Mouse (Mus musculus): ENCODE results near the gene Pde8b.

Gene Pde8b

DNA sequence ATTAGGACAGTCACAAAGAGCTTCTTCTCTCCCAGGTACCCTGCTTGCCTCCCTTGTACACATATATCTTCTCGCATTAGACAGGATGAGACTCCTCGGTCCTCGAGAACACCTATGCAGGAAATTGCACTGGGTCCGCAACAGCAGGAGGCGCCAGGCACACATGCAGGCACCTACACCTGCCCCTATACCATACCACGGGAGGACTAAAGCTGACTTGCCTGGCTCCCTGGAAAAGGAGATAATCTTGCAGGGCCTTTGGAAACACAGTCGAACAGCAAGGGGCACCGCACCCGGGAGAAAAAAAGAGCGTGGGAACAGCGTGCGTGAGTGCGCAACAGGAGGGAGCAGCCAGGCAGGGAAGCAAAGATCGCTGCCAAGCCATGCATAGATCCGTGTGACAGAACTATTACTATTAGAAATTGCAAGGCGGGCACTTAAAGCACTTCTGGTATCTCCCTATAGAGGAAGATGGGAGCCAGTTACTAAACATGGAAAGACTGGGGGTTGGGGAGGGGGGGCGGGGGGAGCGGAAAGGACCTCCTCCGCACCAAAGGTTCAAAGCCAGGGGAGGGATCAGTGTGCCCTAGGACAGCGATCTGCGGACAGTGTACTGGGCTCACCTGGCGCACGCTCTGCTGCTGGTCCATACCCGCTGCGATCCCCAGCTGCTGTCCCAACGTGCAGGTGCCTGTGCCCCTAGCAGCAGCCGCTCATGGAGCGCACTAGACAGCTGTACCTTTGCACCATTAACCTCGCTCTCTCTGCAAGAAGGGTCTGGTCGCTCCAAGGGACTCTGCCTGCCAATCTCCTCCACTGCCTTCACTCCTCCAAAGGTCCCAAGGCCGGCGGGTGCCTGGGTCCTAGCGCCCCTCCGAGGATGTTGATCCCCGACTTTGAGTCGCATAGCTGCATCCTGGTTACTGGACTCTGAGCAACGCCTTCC is at the start of gene Pde8b:
Gene Pde8b (minus strand): TSS at position 826 of the 946 bp plus-strand sequence.
- peak; percentile 27 for DNase-seq

DNA sequence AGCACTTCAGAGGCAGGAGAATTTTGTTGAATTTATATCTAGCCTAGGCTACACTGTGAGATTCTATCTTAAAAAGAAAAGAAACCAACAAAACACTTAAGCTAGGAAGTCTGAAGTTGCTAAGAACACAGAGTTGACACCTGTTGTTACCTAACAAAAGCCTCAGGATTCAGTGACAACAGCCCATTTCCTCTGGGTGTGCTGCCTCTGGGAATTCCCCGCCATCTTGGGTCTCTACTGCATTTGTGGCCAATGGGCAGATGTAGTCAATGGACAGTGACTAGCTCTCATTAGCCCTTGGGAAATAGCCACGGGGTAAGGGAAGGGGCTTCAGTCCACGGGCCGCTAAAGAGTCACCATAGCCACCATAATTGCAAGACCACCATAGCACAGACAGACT is 41.8 kb upstream of the Pde8b start:
- DNase-seq: no peak

DNA sequence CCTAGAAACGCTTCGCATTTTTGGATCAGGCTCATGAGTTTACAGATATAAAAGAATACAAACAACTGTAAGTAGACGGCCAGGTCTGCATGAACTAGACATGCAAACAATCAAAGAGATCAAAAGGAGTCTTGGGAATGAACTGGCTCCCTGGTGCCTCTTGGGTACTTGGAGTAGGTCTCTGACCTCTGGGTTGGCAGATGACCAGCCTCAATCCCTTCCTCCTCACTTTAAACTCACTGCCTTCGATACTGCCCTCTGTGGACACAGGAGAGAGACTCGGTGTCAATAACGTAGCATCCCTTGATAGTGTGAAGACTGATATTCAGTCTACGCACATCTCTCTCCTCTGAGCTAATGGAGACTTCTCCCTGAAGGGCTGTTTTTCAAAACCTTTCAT is 37.9 kb upstream of the Pde8b start:
- DNase-seq: no peak

DNA sequence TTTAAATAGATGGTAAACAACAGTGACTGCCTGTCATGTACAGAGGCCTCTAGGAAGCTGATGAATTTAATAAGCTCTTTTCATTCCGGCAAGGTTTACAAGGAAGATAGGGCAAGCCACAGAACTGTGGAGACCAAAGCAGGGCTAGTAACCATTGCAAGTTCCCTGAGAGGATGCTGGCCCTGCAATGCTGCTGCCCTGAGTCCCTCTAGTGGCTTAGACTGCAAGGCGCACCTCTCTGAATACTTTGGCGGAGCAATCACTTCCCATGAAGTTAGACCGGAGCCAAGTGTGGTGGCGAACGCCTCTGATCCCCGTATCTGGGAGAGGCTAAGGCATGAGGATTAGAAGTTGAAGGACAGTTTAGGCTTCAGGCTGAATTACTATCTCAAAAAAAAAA is 36.9 kb upstream of the Pde8b start:
- DNase-seq: peak; percentile 71

DNA sequence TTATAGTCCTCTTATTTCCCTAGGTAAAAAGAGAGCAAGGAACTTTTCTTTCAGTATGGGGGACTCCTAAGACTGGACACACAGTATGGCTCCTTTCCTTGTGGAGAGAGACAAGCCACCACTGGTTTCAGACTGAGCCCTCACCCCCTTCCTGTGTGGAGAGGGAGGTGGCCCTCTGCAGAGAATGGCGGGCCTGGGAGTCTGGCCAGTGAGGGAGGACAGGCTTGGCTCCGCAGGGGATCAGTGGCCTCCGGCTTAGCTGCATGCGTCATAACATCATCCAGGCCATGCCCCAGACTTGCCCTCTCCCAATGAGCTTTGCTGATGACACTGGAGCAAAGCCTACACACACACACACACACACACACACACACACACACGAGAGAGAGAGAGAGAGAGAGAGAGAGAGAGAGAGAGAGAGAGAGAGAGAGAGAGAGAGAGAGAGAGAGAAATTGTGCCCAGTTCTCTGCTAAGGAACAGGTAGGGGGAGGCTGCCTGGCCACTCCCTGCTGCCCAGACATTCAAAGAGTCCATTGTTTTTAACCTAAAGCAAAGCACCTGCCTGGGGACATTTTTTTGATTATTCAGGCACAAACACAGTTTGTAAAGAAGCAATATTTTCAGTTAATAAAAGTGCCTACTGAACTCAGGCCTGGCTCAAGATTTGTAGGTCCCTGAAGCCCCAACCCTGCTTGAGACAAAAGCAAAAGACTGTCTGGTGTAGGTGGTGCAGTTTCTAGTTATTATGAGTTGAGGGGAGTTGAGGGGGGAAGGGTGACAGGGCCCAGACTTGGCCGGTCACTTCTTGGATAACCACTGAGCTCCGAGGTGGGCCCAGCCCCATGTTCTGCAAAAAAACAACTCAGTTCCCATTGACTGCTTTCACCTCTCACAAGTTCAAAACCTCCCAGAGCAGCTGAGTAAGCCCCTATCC is 31.9 kb upstream of the Pde8b start:
- no peak for DNase-seq

DNA sequence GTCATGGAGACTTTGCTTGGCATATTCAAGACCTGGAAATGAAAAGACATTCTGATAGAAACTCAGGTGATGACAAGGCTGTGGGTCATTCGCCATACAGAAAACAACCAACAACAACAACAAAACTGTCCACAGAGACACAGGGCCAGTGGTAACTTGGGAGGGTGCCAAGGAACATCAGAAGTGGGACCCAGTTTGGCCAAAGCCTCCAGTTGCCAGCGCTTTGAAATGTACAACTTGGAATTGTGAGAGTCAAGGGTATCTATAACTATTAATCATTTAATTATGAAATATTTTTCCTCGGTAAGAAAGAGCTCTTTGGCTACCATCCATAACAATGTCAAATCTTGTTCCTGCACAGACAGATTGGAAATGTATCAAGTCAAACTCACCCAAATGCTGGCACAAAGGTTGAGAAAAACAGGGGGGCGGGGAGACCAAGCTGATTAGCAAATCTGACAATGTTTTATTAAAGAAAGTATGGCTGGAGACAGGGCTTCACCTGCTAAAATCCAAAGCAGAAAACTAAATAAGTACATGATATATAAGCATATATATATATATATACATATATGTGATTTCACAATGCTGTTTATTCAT is 28.4 kb upstream of the Pde8b start:
- no peak for DNase-seq

DNA sequence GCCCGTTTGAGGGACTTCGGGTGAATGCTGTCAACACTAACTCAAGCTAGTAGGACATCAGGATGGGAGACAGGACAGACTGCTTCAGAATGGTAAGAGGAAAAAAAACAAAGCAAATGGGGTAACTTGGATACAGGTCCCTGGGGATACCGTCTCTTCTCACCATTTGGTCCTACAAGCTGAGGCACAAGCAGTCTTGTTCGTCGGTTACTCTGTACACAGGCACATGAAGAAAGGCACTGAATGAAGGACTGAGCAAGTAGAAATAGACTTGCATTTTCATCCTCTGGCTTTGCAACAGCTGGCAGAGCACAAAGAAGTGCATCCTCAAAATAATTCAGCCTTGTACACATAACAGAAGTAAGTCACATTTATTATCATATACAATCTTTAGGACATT is 14.6 kb upstream of the Pde8b start:
- no peak for DNase-seq

DNA sequence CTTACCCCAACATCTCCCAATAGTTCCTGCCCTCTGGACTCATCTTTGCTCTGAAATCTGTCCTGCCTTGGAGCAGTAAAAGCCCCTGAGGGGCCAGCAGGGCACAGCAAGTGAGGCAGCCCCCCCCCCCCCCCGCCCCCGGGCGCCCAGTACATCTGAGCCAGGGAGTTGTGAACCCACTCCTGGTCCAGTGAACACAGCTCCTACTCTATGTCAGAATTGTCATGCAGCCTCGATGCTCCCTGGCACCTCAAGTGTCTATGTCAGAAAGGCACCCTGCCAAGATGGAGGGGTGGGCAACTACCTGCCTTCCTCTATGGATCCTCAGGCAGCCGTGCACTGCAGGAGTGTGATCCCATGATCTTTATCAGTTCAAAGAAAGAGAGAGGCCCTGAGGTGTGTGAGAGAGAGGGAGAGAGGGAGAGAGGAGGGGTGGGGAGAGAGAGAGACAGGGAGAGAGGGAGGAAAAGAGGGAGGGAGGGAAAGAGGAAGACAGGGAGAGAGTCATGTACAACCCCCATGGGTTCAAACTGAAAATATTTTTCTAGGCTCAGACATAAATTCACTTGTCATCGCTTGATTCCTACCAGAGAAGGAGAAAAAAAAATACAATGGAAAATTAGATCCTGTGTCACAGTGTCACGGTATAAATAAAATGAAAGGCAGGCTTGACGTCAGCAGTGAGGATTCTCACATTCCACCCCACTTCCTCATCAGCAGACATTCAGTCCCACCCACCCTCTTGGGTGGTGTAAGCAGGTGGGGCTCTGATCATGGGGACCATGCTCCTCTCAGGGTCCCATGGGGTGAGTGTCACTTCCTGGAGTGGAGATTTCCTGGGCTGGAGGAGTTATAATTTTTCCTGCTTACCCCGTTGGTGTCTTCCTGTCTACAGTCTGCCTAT is 11.0 kb upstream of the Pde8b start:
- no peak for DNase-seq

DNA sequence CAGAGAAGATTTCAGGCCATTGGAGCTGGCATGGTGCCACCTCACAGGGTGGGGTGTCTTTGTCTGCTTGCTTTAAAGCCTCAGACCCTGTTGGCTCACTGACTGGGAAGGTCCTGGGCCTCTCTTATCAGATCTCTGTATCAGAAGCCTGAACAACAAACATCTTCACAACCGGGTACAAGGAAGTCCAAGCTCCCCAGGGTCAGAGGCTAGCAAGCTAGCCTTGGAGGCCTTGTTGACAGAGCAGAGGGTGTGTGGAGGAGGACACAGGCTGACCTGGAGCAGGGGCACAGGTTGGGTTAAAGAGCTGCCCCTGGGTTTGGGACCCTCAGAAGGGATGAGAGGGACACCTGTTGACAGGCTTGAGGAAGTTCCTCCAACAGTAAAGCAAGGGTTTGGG is 10.3 kb upstream of the Pde8b start:
- no peak for DNase-seq

DNA sequence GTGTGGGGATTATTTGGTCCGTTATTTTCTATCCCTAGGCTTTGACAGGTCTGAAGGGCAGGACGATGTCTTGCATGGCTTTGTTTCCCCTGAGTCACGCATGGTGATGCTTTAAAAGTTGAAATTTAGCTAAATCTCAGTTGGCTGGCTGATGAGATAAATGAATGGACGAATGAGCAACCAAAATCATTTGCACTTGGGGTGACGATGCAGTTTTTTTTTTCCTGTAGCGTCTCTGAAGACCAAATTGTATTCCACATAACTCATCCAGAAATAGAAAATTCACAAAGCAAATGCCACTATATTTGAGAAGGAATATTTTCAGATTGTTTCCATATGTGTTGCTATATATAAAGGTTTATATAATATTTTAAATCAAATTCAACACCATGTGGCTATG is 6.9 kb upstream of the Pde8b start:
- DNase-seq: no peak

DNA sequence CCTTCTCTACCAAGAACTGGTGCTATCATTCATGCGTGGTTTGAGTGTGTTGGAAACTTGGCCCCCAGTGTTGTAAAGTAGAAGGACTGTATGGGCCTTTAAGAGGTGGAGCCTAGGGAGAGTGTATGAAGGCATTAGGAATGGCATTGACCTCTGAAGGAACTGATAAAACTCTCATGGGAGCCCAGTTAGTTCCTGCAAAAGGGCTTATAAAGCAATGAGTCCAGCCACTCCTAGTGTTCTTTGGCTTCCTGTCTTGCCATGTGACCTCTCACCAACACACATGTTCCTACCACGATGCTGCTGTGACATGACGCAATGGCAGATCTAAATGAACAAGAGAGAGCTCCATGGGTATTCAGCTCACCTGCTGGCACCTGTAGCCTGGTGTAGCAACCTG is 4.9 kb upstream of the Pde8b start:
- no peak for DNase-seq

DNA sequence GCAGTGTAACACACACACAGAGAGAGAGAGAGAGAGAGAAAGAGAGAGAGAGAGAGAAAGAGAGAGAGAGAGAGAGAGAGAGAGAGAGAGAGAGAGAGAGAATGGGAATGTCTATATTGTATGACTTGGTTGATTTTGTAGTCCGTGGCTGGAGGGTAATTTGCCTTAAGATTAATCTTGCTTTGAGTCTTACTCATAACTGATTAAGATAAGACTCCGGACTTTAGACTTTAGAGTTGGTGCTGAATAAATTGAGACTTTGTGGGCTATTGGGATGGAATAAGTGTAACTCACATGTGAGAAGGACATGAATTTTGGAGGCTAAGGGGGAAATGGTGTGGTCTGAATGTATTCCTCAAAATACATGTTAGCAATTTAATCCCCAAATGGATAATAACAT is 7.1 kb downstream of the Pde8b start:
- DNase-seq: no peak

DNA sequence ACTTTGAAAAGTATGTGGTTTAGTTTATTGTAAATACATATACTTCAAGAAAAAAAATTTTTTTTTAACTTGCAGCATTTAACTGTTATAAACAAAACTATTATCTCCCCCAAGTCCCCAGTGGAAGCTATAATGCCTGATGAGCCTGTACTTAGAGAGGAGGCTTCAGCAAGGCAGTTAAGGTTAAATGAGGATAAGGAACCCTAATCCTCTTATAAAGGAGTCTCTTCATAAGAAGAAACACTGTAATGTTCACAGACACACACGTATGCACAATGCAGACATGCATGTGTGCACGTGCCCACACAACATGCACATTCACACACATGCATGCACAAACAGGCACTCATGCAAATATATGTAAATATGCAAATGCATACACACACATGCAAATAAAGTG is 12.6 kb downstream of the Pde8b start:
- no peak for DNase-seq

DNA sequence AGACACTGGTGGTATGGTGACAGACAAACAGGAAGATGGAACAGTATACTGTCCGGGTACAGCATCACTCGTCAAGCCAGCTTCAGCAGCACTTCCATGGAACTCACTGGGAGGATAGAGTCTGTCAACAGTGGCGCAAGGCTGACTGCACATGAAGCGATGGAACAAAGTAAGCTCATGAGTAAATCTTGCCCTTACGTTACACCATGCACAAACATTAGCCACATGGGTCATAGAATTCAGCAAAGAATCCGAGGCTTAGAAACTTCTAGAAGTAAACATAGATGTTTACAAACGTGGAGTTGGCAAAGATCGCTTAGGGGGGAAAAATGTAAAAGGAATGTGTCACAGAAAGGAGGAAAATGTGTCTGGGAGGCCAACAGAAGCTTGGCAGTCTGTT is 14.9 kb downstream of the Pde8b start:
- no peak for DNase-seq

DNA sequence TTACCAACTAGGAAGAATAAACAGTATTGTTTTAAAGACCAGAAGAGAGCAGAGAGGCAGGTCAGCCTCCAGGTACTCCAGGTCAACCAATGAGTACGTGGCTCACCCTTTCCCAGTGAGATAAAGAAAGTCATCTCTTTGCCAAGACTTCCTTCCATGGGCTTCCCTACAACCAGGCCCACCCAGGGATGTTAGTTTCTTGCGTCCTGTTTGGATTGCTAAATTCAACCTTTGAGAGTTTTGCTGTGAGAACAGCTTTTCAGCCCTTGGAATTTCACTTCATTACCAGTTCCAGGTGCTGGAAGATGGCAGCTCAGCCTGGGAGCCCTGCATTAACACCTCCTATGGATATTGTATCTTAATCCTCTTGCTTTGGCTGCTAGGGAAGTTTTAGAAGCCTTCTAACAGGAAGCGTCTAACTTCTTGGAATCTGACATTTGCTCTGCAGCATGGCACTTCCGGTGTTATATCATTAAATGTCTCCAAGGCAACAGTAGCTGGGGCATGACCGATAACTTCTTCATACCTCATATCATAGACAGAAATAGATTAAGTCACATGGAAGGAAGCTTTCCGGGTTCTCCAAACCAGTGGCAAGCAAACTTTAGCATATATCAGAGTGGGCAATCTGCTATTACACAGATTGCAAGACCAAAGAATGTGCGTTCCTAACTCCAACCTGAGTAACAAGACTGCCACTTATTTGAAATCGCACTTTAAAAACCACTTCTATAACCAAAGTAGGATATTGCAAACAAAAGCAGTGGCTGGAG is 18.6 kb downstream of the Pde8b start:
- no peak for DNase-seq

DNA sequence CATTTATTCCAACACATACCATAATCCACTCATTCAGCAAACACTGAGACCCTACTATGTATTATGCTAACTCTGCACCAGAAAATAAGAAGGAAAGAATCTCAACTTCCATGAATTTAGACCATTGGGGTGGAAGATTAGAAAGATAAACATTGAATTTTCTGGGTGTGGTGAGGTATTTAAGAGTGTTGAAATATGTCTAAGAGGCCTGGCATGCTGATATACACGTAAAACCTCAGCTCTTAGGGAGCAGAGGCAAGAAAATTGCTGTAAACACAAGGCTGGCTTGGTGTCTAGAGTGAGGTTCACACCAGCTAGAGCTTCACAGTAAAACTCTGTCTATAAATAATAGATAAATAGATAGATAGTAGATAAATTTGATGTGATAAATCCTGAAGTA is 19.8 kb downstream of the Pde8b start:
- DNase-seq: no peak

DNA sequence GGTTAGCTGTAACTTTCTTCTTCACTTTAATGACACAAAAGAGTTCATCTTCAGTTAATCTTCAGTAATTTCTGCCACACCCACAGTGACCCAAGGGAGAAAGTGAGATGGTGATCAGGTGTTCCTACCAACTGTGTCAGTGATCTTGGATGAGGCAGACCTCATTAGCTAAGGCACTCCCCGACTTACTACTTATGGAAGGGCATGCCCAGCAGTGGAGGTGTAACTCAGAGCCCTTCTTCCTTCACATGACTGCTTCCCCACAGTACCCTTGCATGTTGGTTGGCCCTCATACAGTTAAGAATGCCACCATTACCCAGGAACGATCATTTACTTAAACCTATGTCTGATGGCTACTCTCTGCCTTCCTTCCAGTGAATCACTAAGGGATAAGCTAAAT is 25.6 kb downstream of the Pde8b start:
- DNase-seq: no peak

DNA sequence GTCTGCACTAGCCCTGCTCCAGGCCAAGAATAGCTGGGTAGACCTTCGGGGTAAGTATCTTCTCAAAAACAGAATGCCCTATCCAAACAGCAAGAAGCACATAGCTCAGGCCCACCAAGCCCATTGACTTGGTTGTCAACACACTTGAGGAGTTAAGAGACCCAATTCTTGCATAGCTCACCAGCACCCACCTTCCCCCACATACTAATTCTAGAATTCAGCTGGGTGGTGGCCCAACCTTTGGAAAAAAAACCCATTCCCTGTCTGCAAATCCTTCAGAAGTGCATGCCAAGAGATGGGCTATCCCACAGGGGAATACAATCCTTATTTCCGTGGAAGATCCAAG is 26.7 kb downstream of the Pde8b start:
- no peak for DNase-seq

DNA sequence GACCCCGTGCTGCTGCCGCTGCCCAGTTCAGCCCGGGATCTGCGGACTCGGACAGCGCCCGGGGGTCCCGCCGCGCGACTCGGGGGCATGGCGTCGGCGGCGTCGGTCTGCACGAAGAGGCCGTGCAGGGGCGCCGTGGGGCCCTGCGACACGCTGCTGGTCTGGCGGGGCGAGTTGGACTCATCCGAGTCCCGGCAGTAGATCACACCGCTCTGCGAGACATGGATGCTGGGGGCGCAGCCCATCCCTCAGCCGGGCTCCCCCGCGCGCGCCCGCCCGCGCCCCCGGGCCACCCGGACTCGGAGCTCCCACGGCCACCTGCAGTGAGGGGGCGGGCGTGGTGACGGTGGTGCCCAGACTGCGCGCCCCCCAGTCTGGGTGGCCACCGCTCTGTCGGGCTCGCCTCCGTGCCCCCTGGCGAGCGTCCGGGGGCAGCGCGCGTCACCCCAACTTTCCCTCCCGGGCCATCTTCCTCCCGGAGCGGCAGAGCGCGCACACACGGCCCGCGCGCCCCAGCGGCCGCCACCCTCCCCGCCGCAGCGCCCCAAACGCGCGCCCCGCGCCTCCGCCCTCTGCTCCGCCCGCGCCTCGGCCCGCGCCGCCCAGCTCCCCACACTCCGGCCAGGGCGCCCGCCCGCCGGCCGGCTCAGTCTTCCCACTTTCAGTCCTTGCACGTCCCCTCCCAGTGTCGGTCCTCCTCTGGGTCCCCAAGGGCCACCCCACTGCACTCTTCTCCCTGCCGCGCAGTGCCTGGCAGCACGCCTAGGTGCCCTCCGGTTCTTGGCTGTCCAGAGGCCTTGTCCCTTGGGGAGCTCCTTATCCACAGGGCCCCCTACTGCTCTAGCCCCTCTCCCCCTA is 27.3 kb downstream of the Pde8b start:
- DNase-seq: peak; percentile 29

DNA sequence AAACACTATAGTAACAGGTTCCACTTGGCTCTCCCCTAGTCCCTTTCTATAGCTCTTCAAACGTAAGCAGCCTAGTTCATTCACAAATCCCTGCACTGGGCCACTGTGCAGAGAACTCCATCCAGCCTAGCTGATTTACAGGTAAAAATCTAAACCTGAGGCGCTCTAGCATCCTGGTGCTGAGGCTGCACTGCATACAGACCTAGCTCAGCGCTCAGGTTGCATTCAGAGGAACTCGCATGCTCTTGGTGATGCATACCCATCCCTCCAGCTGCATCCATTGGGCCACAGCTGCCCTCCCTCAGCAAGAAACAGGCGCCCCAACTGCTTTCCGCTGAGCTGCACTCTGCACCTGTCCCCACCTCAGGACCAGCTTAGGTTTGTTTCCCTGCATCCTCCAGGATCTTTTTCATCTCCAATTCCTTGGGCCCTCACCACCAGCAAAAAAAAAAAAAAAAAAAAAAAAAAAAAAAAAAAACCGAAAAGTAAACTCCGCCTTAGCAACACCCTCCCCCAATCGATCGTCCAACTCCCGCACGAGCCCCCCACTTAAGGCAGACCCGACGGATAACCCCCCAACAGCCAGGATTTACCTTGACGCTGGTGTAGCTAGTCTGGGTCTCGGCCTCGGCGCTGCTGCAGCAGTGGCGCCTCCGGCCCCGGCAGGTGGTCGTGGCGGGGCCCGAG is 28.1 kb downstream of the Pde8b start:
- DNase-seq: peak; percentile 34
